Mouse (Mus musculus) c-Kit-positive CD71-negative TER-119-negative erythroid progenitor cells, embryonic 14.5 days (primary cell): ENCODE data around the gene Cdh10.

Experiments
- DNase-seq: peaks from one replicate; pipeline ENCODE4 v3.0.0-alpha.2; 2013; ENCODE audit warnings: low read depth

Gene Cdh10

GRCm38 (mm10) chr15:18975041-18975440, 156.3 kb downstream of the Cdh10 start:
- DNase-seq: no peak

- no peak for DNase-seq
These were observed 166.1 kb downstream of the Cdh10 start for GRCm38 (mm10) chr15:18984891-18985290.

GRCm38 (mm10) chr15:18987671-18988070, 168.9 kb downstream of the Cdh10 start:
- no peak for DNase-seq

GRCm38 (mm10) chr15:18993512-18993911, 174.8 kb downstream of the Cdh10 start:
- DNase-seq: no peak

- DNase-seq: no peak
These were observed 175.5 kb downstream of the Cdh10 start for GRCm38 (mm10) chr15:18994294-18994693.

GRCm38 (mm10) chr15:19010829-19011228, 192.1 kb downstream of the Cdh10 start:
- no peak for DNase-seq

- DNase-seq: no peak
These were observed 214.2 kb downstream of the Cdh10 start for GRCm38 (mm10) chr15:19032983-19033382.

- no peak for DNase-seq
These were observed 221.3 kb downstream of the Cdh10 start for GRCm38 (mm10) chr15:19040077-19040476.
